Mouse (Mus musculus) midbrain, embryonic 14.5 days (tissue): Measurements from ENCODE around the gene Cd6. TPM values are rescaled to one million over a fixed set of nuclear protein-coding genes. Genes with fewer than 3 reads are reported as not detected.
A peak's percentile ranks its signal among the peaks of the same experiment; 100 is the strongest.

ENCODE experiments used
- ATAC-seq: fragments of 200-750 bp; cut with Nextera tagmentation; 2 replicates; pipeline ENCODE4 v1.8.0; 2017; ENCODE audit warnings: moderate number of reproducible peaks, moderate library complexity; ENCODE audit not compliant: low FRiP score, low TSS enrichment
- DNase-seq: peaks from one replicate; pipeline ENCODE4 v3.0.0-alpha.2; 2015
- H3K27ac ChIP-seq: fragments of 300-500 bp; sonication (generic); replicated peaks from 2 replicates; pipeline ENCODE4 v1.5.1; 2014; ENCODE audit warnings: mild to moderate bottlenecking, low read depth, low read length, moderate library complexity
- H3K27me3 ChIP-seq: fragments of 300-500 bp; sonication (generic); 2 replicates; pipeline ENCODE4 v1.6.1; 2014; ENCODE audit warnings: low read length, control low read depth, mixed read lengths; ENCODE audit not compliant: control insufficient read depth, insufficient read depth
- H3K36me3 ChIP-seq: fragments of 300-500 bp; sonication (generic); 2 replicates; pipeline ENCODE4 v1.6.1; 2014; ENCODE audit warnings: low read length, control low read depth; ENCODE audit not compliant: control insufficient read depth, insufficient read depth
- H3K4me1 ChIP-seq: fragments of 300-500 bp; sonication (generic); 2 replicates; pipeline ENCODE4 v1.6.1; 2014; ENCODE audit warnings: mild to moderate bottlenecking, antibody characterized with exemption, low read length, control low read depth; ENCODE audit not compliant: control insufficient read depth, insufficient read depth
- H3K4me2 ChIP-seq: fragments of 300-500 bp; sonication (generic); 2 replicates; pipeline ENCODE4 v1.6.1; 2014; ENCODE audit warnings: mild to moderate bottlenecking, low read length, moderate library complexity
- H3K4me3 ChIP-seq: fragments of 300-500 bp; sonication (generic); replicated peaks from 2 replicates; pipeline ENCODE4 v1.5.1; 2014; ENCODE audit warnings: low read depth, low read length
- H3K9ac ChIP-seq: fragments of 300-500 bp; sonication (generic); replicated peaks from 2 replicates; pipeline ENCODE4 v1.6.1; 2014; ENCODE audit warnings: mild to moderate bottlenecking, low read length, moderate library complexity
- H3K9me3 ChIP-seq: fragments of 300-500 bp; sonication (generic); 2 replicates; pipeline ENCODE4 v1.6.1; 2016; ENCODE audit warnings: low read length, control low read depth, mixed read lengths; ENCODE audit not compliant: control insufficient read depth
- WGBS: fragments of 180-500 bp; shearing (Covaris S2); extraction: QIAGEN DNeasy Blood & Tissue Kit; methylation state at CpG from one replicate; pipeline ENCODE4 v1.1.7; 2014; 5-methylcytosine and 5-hydroxymethylcytosine counted together
- polyA plus RNA-seq: library from polyadenylated mRNA; unstranded; fragments of >200 nt; fragmentation: Nextera tagmentation; extraction: Ambion mirVana; gene quantifications from 2 replicates; pipeline ENCODE4 v1.2.1, GENCODE M21; 2014

Gene Cd6
- polyA plus RNA-seq, 1 experiment from 2014 or later = not detected

- Histone ChIP-seq H3K27ac (no peak overlapping the region), H3K4me3 (no peak overlapping the region), H3K9ac (no peak overlapping the region), H3K9me3 (no peaks in the 10 kb centered on the region), H3K36me3 (no peaks in the 10 kb centered on the region), H3K4me2 (no peak overlapping the region), H3K4me1 (no peaks in the 10 kb centered on the region), H3K27me3 (no peaks in the 10 kb centered on the region)
- WGBS = 43% methylated on average over 24 of the region's 24 CpGs
- ATAC-seq (no peak), DNase-seq (no peak)
These were observed 13.1 kb upstream of the Cd6 start for GRCm38 (mm10) chr19:10842914-10843313.

DNA sequence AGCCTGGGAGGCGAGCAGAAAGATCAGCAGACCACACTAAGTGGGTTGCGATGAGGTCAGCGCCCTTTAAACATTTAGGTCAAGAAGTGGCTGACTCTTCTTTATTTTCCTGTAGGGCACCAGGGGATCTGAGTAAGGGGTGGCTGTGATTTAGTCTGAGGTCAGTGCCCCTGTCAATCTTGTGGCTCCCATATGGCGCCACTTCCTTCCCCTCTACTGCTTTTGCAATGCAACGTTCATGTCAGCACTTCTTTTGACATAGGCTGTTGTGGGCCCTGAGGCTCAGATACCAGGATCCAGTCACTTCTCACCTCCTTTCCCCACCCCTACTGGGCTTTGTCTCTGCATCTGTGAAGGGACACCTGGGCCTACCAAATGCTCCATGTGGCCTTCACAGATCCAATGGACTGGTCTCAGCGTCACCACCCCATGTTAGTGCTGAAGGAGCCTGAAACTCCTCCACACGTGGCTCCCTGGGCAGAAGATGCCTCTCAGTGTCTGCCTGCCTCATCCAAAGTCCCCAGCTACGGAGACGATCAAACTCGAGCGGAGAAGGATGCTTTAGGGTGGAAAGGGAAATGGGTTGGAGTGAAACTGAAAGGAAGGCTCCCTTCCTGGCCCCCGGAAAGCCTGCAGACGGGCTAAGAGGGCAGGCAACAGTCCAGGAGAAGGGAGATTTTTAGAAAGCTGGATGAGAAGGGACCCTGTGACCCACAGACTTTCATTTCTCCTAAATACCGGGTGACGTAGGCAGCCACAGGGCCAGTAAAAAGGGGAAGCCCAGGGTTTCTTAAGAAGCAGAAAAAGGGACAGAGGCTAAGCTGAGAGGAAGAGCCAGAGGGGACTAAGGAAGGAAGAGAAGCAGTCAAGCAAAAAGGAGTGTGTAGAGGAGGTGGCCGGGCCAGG is 12.1 kb upstream of the Cd6 start:
- Histone ChIP-seq H3K9me3 (no peaks in the 10 kb centered on the region), H3K27ac (no peak overlapping the region), H3K4me3 (no peak overlapping the region), H3K4me1 (no peaks in the 10 kb centered on the region), H3K27me3 (no peaks in the 10 kb centered on the region), H3K36me3 (no peaks in the 10 kb centered on the region), H3K9ac (no peak overlapping the region), H3K4me2 (no peak overlapping the region)
- DNase-seq = no peak
- ATAC-seq = no peak
- 58% methylated on average over 16 of the region's 16 CpGs for WGBS

GRCm38 (mm10) chr19:10839010-10839892 is 9.4 kb upstream of the Cd6 start, which contains the start of gene Slc15a3:
Gene Slc15a3 (plus strand): TSS chr19:10839727.
- Histone ChIP-seq H3K36me3 (no peaks in the 10 kb centered on the region), H3K4me3 (no peak within 1 kb of the TSS), H3K4me1 (no peaks in the 10 kb centered on the region), H3K27me3 (no peaks in the 10 kb centered on the region), H3K27ac (no peak within 1 kb of the TSS), H3K9ac (no peak within 1 kb of the TSS), H3K9me3 (no peaks in the 10 kb centered on the region), H3K4me2 (no peak within 1 kb of the TSS)
- WGBS = 87% methylated on average over 15 of the region's 15 CpGs
- ATAC-seq (no peak), DNase-seq (no peak)

DNA sequence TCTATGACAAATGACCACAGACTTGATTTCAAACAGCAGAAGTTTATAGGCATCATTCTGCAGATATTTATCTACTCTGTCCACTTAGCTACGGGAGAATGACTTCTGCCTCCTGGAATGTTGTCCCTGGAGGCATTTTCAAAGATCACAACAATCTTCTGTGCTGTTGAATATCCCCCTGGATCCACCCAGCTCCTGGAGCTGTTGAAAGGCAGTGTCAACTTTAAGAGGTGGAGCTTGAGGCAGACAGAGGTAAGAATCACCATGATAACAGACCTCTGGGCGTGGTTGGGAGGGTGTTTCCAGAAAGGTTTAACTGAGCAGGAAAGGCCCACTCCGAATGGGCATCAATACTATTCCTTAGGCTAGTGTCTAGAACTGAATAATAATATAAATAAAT is 5.8 kb upstream of the Cd6 start:
- Histone ChIP-seq H3K27me3 (no peaks in the 10 kb centered on the region), H3K27ac (no peak overlapping the region), H3K4me3 (no peak overlapping the region), H3K4me2 (no peak overlapping the region), H3K9me3 (no peaks in the 10 kb centered on the region), H3K36me3 (no peaks in the 10 kb centered on the region), H3K9ac (no peak overlapping the region), H3K4me1 (no peaks in the 10 kb centered on the region)
- DNase-seq = no peak
- WGBS = 68% methylated on average over 3 of the region's 3 CpGs
- ATAC-seq = no peak

- H3K36me3 ChIP-seq = no peaks in the 10 kb centered on the region
- 82% methylated on average over 3 of the region's 3 CpGs for WGBS
- no peaks in the 10 kb centered on the region for H3K4me1 ChIP-seq
- DNase-seq = no peak
- no peak overlapping the region for H3K9ac ChIP-seq
- no peaks in the 10 kb centered on the region for H3K9me3 ChIP-seq
- ATAC-seq = no peak
- H3K4me3 ChIP-seq = no peak overlapping the region
- no peak overlapping the region for H3K4me2 ChIP-seq
- no peaks in the 10 kb centered on the region for H3K27me3 ChIP-seq
- H3K27ac ChIP-seq = no peak overlapping the region
These were observed 3.8 kb upstream of the Cd6 start for GRCm38 (mm10) chr19:10833611-10834010.

GRCm38 (mm10) chr19:10832030-10832429 is 2.2 kb upstream of the Cd6 start:
- Histone ChIP-seq H3K4me1 (no peaks in the 10 kb centered on the region), H3K27ac (no peak overlapping the region), H3K36me3 (no peaks in the 10 kb centered on the region), H3K4me2 (no peak overlapping the region), H3K27me3 (no peaks in the 10 kb centered on the region), H3K9me3 (no peaks in the 10 kb centered on the region), H3K9ac (no peak overlapping the region), H3K4me3 (no peak overlapping the region)
- WGBS = 93% methylated on average over 3 of the region's 3 CpGs
- DNase-seq (no peak), ATAC-seq (no peak)

GRCm38 (mm10) chr19:10831424-10831823 is 1.6 kb upstream of the Cd6 start:
- H3K9ac ChIP-seq = no peak overlapping the region
- no peak for ATAC-seq
- H3K27me3 ChIP-seq = no peaks in the 10 kb centered on the region

GRCm38 (mm10) chr19:10828321-10828720 is 1.5 kb downstream of the Cd6 start:
- H3K27me3 ChIP-seq = no peaks in the 10 kb centered on the region
- no peak for DNase-seq
- H3K4me2 ChIP-seq = no peak overlapping the region
- no peak overlapping the region for H3K4me3 ChIP-seq
- H3K27ac ChIP-seq = no peak overlapping the region
- no peaks in the 10 kb centered on the region for H3K9me3 ChIP-seq
- no peaks in the 10 kb centered on the region for H3K4me1 ChIP-seq
- H3K9ac ChIP-seq = no peak overlapping the region
- WGBS = 93% methylated on average over 5 of the region's 5 CpGs
- no peaks in the 10 kb centered on the region for H3K36me3 ChIP-seq
- no peak for ATAC-seq

More at GRCm38 (mm10) chr19:10831424-10831823, 1.6 kb upstream of the Cd6 start:
- Histone ChIP-seq H3K4me2 (no peak overlapping the region), H3K9me3 (no peaks in the 10 kb centered on the region), H3K4me1 (no peaks in the 10 kb centered on the region), H3K27ac (no peak overlapping the region), H3K36me3 (no peaks in the 10 kb centered on the region), H3K4me3 (no peak overlapping the region)
- peak; percentile 54 for DNase-seq
- 12% methylated on average over 5 of the region's 5 CpGs for WGBS
